Mouse (Mus musculus): ENCODE measurements around the gene Mettl27. TPM values are rescaled to one million over a fixed set of nuclear protein-coding genes. Genes with fewer than 3 reads are reported as not detected.

The Mettl27 gene
- polyA plus RNA-seq, 1 experiment from 2014 or later = 17.2 TPM

GRCm38 (mm10) chr5:134989166-134989565 lies 57.0 kb downstream of the Mettl27 start:
- peaks cover 23% of the 10 kb centered on the region for H3K4me1 ChIP-seq (replicated peaks)
- no peak overlapping the region for H3K27ac ChIP-seq (replicated peaks)
- no peaks in the 10 kb centered on the region for H3K9me3 ChIP-seq (replicated peaks)
- H3K4me2 ChIP-seq = no peak overlapping the region
- no peak overlapping the region for H3K4me3 ChIP-seq (replicated peaks)
- H3K27me3 ChIP-seq = peaks cover 69% of the 10 kb centered on the region
- no peak for ATAC-seq (ENCODE audit: insufficient read depth)
- H3K9ac ChIP-seq = no peak overlapping the region
- no peaks in the 10 kb centered on the region for H3K36me3 ChIP-seq (replicated peaks)
- 40% methylated on average over 11 of the region's 11 CpGs for WGBS (ENCODE audit: insufficient replicate concordance)

GRCm38 (mm10) chr5:134989741-134990140 lies 57.6 kb downstream of the Mettl27 start:
- no peak overlapping the region for H3K4me2 ChIP-seq
- H3K4me1 ChIP-seq (replicated peaks) = peaks cover 23% of the 10 kb centered on the region
- H3K9ac ChIP-seq = no peak overlapping the region
- peaks cover 63% of the 10 kb centered on the region for H3K27me3 ChIP-seq
- no peak for ATAC-seq (ENCODE audit: insufficient read depth)
- WGBS (ENCODE audit: insufficient replicate concordance) = 29% methylated on average over 6 of the region's 6 CpGs
- no peaks in the 10 kb centered on the region for H3K9me3 ChIP-seq (replicated peaks)
- H3K36me3 ChIP-seq (replicated peaks) = no peaks in the 10 kb centered on the region
- H3K27ac ChIP-seq (replicated peaks) = no peak overlapping the region
- no peak overlapping the region for H3K4me3 ChIP-seq (replicated peaks)

Other genes with a start within 250 kb of the Mettl27 start
- gene Limk1, start 243.8 kb upstream of the Mettl27 start, polyA plus RNA-seq (2015; fragmentation: Nextera tagmentation; extraction: Ambion mirVana) = 0.81 and 1.1 TPM in 2 replicates
- gene Eln, start 185.0 kb upstream of the Mettl27 start, polyA plus RNA-seq (2015; fragmentation: Nextera tagmentation; extraction: Ambion mirVana) = 5.0 and 6.6 TPM in 2 replicates
- 0.13 TPM in 1 of 2 replicates, not detected in the other for gene Tmem270, start 25.6 kb upstream of the Mettl27 start, polyA plus RNA-seq (2015; fragmentation: Nextera tagmentation; extraction: Ambion mirVana)
- 278 and 316 TPM in 2 replicates for gene Cldn13, start 16.8 kb upstream of the Mettl27 start, polyA plus RNA-seq (2015; fragmentation: Nextera tagmentation; extraction: Ambion mirVana)
- 0.18 and 0.38 TPM in 2 replicates for gene Cldn4, start 14.6 kb downstream of the Mettl27 start, polyA plus RNA-seq (2015; fragmentation: Nextera tagmentation; extraction: Ambion mirVana)
- gene Cldn3, start 53.8 kb downstream of the Mettl27 start, polyA plus RNA-seq (2015; fragmentation: Nextera tagmentation; extraction: Ambion mirVana) = 1.2 and 2.1 TPM in 2 replicates
- 26.6 and 27.1 TPM in 2 replicates for gene Abhd11, start 76.8 kb downstream of the Mettl27 start, polyA plus RNA-seq (2015; fragmentation: Nextera tagmentation; extraction: Ambion mirVana)
- gene Stx1a, start 91.1 kb downstream of the Mettl27 start, polyA plus RNA-seq (2015; fragmentation: Nextera tagmentation; extraction: Ambion mirVana) = 1.1 and 1.3 TPM in 2 replicates
- 14.3 and 14.9 TPM in 2 replicates for gene Dnajc30, start 131.8 kb downstream of the Mettl27 start, polyA plus RNA-seq (2015; fragmentation: Nextera tagmentation; extraction: Ambion mirVana)
- gene Bud23, start 132.6 kb downstream of the Mettl27 start, polyA plus RNA-seq (2015; fragmentation: Nextera tagmentation; extraction: Ambion mirVana) = 52.7 and 56.4 TPM in 2 replicates
- 0.13 and 0.30 TPM in 2 replicates for gene Vps37d, start 145.9 kb downstream of the Mettl27 start, polyA plus RNA-seq (2015; fragmentation: Nextera tagmentation; extraction: Ambion mirVana)
- gene Mlxipl, start 157.5 kb downstream of the Mettl27 start, polyA plus RNA-seq (2015; fragmentation: Nextera tagmentation; extraction: Ambion mirVana) = 9.6 and 11.9 TPM in 2 replicates
- gene Tbl2, start 217.3 kb downstream of the Mettl27 start, polyA plus RNA-seq (2015; fragmentation: Nextera tagmentation; extraction: Ambion mirVana) = 11.7 and 12.2 TPM in 2 replicates
- gene Bcl7b, start 235.9 kb downstream of the Mettl27 start, polyA plus RNA-seq (2015; fragmentation: Nextera tagmentation; extraction: Ambion mirVana) = 26.2 and 27.7 TPM in 2 replicates